Mouse (Mus musculus) layer of hippocampus, postnatal 36 days (tissue): ENCODE data around the gene Prdm10. TPM values are rescaled to one million over a fixed set of nuclear protein-coding genes. Genes with fewer than 3 reads are reported as not detected.

Experiments
- DNase-seq, 2 experiments: peaks; one replicate each; pipeline ENCODE4 v3.0.0; 2022
- total RNA-seq, 2 experiments: library from RNA; stranded (reverse); gene quantifications; 2 replicates each; pipeline ENCODE4 v1.2.3; 2021

The Prdm10 gene
- total RNA-seq, 2 experiments from 2014 or later = 22.6 to 23.4 TPM

GRCm38 (mm10) chr9:31305807-31306206 lies 25.5 kb downstream of the Prdm10 start:
- DNase-seq = no peak

- no peak for DNase-seq
These were observed 26.9 kb downstream of the Prdm10 start for GRCm38 (mm10) chr9:31307232-31307631.

- no peak for DNase-seq
These were observed 28.7 kb downstream of the Prdm10 start for GRCm38 (mm10) chr9:31309041-31309440.

- no peak for DNase-seq
These were observed 30.3 kb downstream of the Prdm10 start for GRCm38 (mm10) chr9:31310662-31311061.

- DNase-seq = no peak
These were observed 33.5 kb downstream of the Prdm10 start for GRCm38 (mm10) chr9:31313876-31314275.

GRCm38 (mm10) chr9:31315983-31316382 lies 35.6 kb downstream of the Prdm10 start:
- no peak for DNase-seq

- DNase-seq = no peak
These were observed 38.6 kb downstream of the Prdm10 start for GRCm38 (mm10) chr9:31318956-31319355.

GRCm38 (mm10) chr9:31320734-31321133 lies 40.4 kb downstream of the Prdm10 start:
- no peak for DNase-seq

- DNase-seq = no peak
These were observed 41.2 kb downstream of the Prdm10 start for GRCm38 (mm10) chr9:31321526-31321925.

- no peak for DNase-seq
These were observed 41.8 kb downstream of the Prdm10 start for GRCm38 (mm10) chr9:31322090-31322489.

- DNase-seq = no peak
These were observed 50.5 kb downstream of the Prdm10 start for GRCm38 (mm10) chr9:31330816-31331215.

- DNase-seq = peak; percentile 79
These were observed 50.9 kb downstream of the Prdm10 start for GRCm38 (mm10) chr9:31331246-31331645.

GRCm38 (mm10) chr9:31331906-31332305 lies 51.6 kb downstream of the Prdm10 start:
- no peak for DNase-seq

GRCm38 (mm10) chr9:31332826-31333225 lies 52.5 kb downstream of the Prdm10 start:
- DNase-seq = no peak

- no peak for DNase-seq
These were observed 54.7 kb downstream of the Prdm10 start for GRCm38 (mm10) chr9:31334991-31335390.

- DNase-seq = no peak
These were observed 64.0 kb downstream of the Prdm10 start for GRCm38 (mm10) chr9:31344289-31344831.

- no peak for DNase-seq
These were observed 66.3 kb downstream of the Prdm10 start for GRCm38 (mm10) chr9:31346575-31347080.

- no peak for DNase-seq
These were observed 68.1 kb downstream of the Prdm10 start for GRCm38 (mm10) chr9:31348458-31348857.

- peak; percentile 58 to 65 for DNase-seq
These were observed 68.6 kb downstream of the Prdm10 start for GRCm38 (mm10) chr9:31348915-31349314.

- DNase-seq = no peak
These were observed 72.4 kb downstream of the Prdm10 start for GRCm38 (mm10) chr9:31352716-31353115.

GRCm38 (mm10) chr9:31353518-31353917 lies 73.2 kb downstream of the Prdm10 start:
- DNase-seq = no peak

GRCm38 (mm10) chr9:31354051-31354450 lies 73.7 kb downstream of the Prdm10 start:
- no peak for DNase-seq

GRCm38 (mm10) chr9:31363698-31364609 lies 83.6 kb downstream of the Prdm10 start:
- DNase-seq = no peak

GRCm38 (mm10) chr9:31365086-31365485 lies 84.7 kb downstream of the Prdm10 start:
- no peak for DNase-seq
